Mouse (Mus musculus): ENCODE data around the gene Mfsd5. TPM values are rescaled to one million over a fixed set of nuclear protein-coding genes. Genes with fewer than 3 reads are reported as not detected.
A peak's percentile ranks its signal among the peaks of the same experiment; 100 is the strongest.

Mfsd5 gene
- polyA plus RNA-seq, 1 experiment, result 17.0 TPM

DNA sequence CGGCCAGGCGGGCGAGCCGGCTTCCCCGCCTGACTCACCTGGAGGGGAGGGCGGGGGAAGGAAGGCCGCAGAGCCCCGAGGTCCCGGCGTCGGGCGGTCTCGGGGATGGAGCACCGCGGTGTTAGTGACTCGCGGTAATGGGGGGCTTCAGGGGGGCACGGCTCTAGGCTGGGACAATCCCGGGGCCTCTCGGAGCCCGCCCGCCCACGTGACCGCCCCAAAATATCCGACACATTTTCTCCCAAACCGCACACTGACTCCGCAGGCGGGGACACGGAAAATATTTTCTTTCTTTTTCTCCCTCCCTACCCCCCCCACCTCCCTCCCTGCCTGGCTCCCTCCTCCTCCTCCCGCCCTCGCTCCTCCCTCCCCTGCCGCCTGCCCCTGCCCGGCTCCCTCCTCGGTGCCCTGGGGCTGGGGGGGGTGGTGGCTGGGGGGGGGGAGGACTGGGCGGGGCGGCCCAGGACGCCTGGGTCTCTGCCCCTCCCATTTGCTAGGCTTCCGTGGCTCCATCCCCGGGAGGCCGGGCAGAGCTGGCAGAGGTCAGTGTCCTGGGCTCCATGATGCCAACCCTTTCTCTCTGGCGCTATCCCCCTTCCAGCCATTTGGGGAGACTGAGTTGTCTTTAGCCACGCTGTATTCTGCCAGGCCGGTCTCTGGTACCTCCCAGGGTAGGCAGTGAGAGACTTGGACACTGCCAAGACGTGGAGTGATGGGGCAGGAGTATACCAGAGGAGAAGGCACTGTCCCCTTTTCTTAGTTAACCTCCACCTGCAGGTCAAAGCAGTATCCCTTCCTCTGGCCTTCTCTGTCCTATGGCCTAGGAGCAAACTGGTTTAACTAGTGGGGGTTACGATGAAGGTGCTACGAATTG, 21.8 kb upstream of the Mfsd5 start, which contains the start of gene Rarg:
Gene Rarg (minus strand): TSS at position 316 of the 874 bp plus-strand sequence.
- Histone ChIP-seq H3K4me3 (ENCODE audit: insufficient read depth, low read depth, low read length) (peak within 1 kb of the TSS; percentile 78), H3K4me1 (ENCODE audit: control insufficient read depth, insufficient read depth, insufficient read length, low read length) (no peaks in the 10 kb centered on the region; the same call in 1 of the 2 replicates), H3K27ac (replicated peaks; ENCODE audit: low read depth, low read length) (peak within 1 kb of the TSS; percentile 17; the same call in 1 of the 2 replicates)

DNA sequence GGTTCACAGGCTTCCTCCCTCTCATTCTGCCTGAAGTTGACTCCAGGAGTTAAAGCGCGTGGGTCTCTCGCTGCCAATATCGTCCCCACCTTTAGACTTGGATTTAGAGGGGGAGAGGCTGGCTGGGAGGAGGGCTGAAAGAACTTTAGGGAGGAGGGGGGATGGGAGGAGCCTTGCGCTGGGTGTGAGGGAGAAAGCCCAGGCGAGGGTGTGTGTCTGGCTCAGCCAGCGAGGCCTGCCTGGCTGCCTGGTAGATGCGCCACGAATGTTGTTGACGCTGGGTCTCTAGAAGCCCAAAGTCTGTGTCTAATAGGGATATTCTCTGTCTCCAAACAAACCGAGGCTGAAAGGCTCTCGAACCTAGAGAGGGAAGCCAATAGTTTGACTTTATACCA, 21.2 kb upstream of the Mfsd5 start:
- peak overlapping the region; percentile 53 for H3K4me3 ChIP-seq (ENCODE audit: insufficient read depth, low read depth, low read length)
- H3K27ac ChIP-seq (replicated peaks; ENCODE audit: low read depth, low read length), result no peak overlapping the region
- H3K4me1 ChIP-seq (ENCODE audit: control insufficient read depth, insufficient read depth, insufficient read length, low read length), result no peaks in the 10 kb centered on the region; the same call in 1 of the 2 replicates

- H3K4me3 ChIP-seq (ENCODE audit: insufficient read depth, low read depth, low read length), result no peak overlapping the region
- H3K4me1 ChIP-seq (ENCODE audit: control insufficient read depth, insufficient read depth, insufficient read length, low read length), result no peaks in the 10 kb centered on the region; the same call in 1 of the 2 replicates
- H3K27ac ChIP-seq (replicated peaks; ENCODE audit: low read depth, low read length), result no peak overlapping the region
Measured at GRCm38 (mm10) chr15:102258581-102259253, 20.5 kb upstream of the Mfsd5 start.

GRCm38 (mm10) chr15:102262582-102262981, 16.7 kb upstream of the Mfsd5 start:
- no peak overlapping the region for H3K4me3 ChIP-seq (ENCODE audit: insufficient read depth, low read depth, low read length)
- no peak overlapping the region for H3K27ac ChIP-seq (replicated peaks; ENCODE audit: low read depth, low read length)
- H3K4me1 ChIP-seq (ENCODE audit: control insufficient read depth, insufficient read depth, insufficient read length, low read length), result no peaks in the 10 kb centered on the region; the same call in 1 of the 2 replicates

DNA sequence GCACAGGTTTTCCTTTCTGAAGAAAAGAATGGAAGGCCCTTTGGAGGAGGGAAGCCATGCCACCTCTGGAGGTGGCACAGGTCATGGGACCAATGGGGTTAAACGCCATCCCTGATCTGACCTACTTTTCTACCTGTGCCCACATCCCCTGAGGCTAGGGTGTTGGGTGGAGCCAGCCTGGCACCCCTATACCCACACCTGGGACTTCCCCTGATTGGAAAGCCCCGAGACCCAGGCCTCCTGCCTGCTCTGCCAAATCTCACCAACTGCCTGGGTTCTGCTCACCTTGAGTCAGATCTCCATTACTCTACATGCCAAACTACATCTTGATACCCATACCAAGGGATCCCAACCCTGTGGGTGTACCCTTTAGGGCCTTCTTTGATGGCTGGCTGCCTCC, 16.2 kb upstream of the Mfsd5 start:
- H3K27ac ChIP-seq (replicated peaks; ENCODE audit: low read depth, low read length), result no peak overlapping the region
- H3K4me3 ChIP-seq (ENCODE audit: insufficient read depth, low read depth, low read length), result no peak overlapping the region
- H3K4me1 ChIP-seq (ENCODE audit: control insufficient read depth, insufficient read depth, insufficient read length, low read length), result no peaks in the 10 kb centered on the region

DNA sequence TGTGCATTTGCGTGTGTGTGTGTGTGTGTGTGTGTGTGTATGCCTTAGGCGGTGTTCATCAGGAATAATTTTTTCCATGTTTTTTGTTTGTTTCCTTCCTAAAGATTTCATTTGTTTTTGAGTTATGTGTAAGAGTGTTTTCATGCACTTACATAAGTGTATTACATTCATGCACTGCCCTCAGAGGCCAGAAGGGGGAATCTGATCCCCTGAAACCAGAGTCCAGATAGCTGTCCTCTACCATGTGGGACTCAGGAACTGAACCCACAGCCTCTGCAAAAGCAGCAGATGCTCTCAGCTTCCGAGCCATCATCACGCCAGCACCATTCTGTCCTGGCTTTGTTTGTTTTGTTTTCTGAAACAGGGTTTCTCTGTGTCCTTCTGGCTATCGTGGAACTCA, 13.7 kb upstream of the Mfsd5 start:
- H3K4me3 ChIP-seq (ENCODE audit: insufficient read depth, low read depth, low read length), result no peak overlapping the region
- no peaks in the 10 kb centered on the region for H3K4me1 ChIP-seq (ENCODE audit: control insufficient read depth, insufficient read depth, insufficient read length, low read length)
- H3K27ac ChIP-seq (replicated peaks; ENCODE audit: low read depth, low read length), result no peak overlapping the region

GRCm38 (mm10) chr15:102270274-102270960, 8.8 kb upstream of the Mfsd5 start, which contains the start of gene Gm9918:
Gene Gm9918, plus strand, starts transcription at chr15:102270563.
- H3K4me1 ChIP-seq (ENCODE audit: control insufficient read depth, insufficient read depth, insufficient read length, low read length), result no peaks in the 10 kb centered on the region; the same call in 1 of the 2 replicates
- H3K4me3 ChIP-seq (ENCODE audit: insufficient read depth, low read depth, low read length), result no peak within 1 kb of the TSS
- H3K27ac ChIP-seq (replicated peaks; ENCODE audit: low read depth, low read length), result no peak within 1 kb of the TSS

- no peak overlapping the region for H3K4me3 ChIP-seq (ENCODE audit: insufficient read depth, low read depth, low read length)
Measured at GRCm38 (mm10) chr15:102271441-102271840, 7.8 kb upstream of the Mfsd5 start.

GRCm38 (mm10) chr15:102273982-102274716, 5.1 kb upstream of the Mfsd5 start:
- no peaks in the 10 kb centered on the region; the same call in 1 of the 2 replicates for H3K4me1 ChIP-seq (ENCODE audit: control insufficient read depth, insufficient read depth, insufficient read length, low read length)
- H3K4me3 ChIP-seq (ENCODE audit: insufficient read depth, low read depth, low read length), result no peak overlapping the region
- H3K27ac ChIP-seq (replicated peaks; ENCODE audit: low read depth, low read length), result no peak overlapping the region

More at GRCm38 (mm10) chr15:102271441-102271840, 7.8 kb upstream of the Mfsd5 start:
- Histone ChIP-seq H3K4me1 (ENCODE audit: control insufficient read depth, insufficient read depth, insufficient read length, low read length) (no peaks in the 10 kb centered on the region; the same call in 1 of the 2 replicates), H3K27ac (replicated peaks; ENCODE audit: low read depth, low read length) (no peak overlapping the region)

- Histone ChIP-seq H3K4me1 (ENCODE audit: control insufficient read depth, insufficient read depth, insufficient read length, low read length) (peaks cover 7% of the 10 kb centered on the region), H3K27ac (replicated peaks; ENCODE audit: low read depth, low read length) (peak overlapping the region; percentile 90), H3K4me3 (ENCODE audit: insufficient read depth, low read depth, low read length) (peak overlapping the region; percentile 92)
Measured at GRCm38 (mm10) chr15:102278726-102279091, 545 bp upstream of the Mfsd5 start.

- peak overlapping the region; percentile 100 for H3K4me3 ChIP-seq (ENCODE audit: insufficient read depth, low read depth, low read length)
- peak overlapping the region; percentile 89 for H3K27ac ChIP-seq (replicated peaks; ENCODE audit: low read depth, low read length)
- H3K4me1 ChIP-seq (ENCODE audit: control insufficient read depth, insufficient read depth, insufficient read length, low read length), result peaks cover 7% of the 10 kb centered on the region
Measured at GRCm38 (mm10) chr15:102279783-102280520, 698 bp downstream of the Mfsd5 start.

DNA sequence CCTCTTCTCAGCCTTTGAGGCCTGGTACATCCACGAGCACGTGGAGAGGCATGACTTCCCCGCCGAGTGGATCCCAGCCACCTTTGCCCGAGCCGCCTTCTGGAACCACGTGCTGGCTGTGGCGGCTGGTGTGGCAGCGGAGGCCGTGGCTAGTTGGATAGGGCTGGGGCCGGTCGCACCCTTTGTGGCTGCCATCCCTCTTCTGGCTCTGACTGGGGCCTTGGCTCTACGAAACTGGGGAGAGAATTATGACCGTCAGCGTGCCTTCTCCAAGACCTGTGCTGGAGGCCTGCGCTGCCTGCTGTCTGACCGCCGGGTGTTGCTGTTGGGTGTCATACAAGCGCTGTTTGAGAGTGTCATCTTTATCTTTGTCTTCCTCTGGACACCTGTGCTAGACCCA, 1.4 kb downstream of the Mfsd5 start:
- peaks cover 7% of the 10 kb centered on the region for H3K4me1 ChIP-seq (ENCODE audit: control insufficient read depth, insufficient read depth, insufficient read length, low read length)
- no peak overlapping the region for H3K27ac ChIP-seq (replicated peaks; ENCODE audit: low read depth, low read length)
- peak overlapping the region; percentile 100 for H3K4me3 ChIP-seq (ENCODE audit: insufficient read depth, low read depth, low read length)

- H3K4me3 ChIP-seq (ENCODE audit: insufficient read depth, low read depth, low read length), result no peak overlapping the region
- peaks cover 7% of the 10 kb centered on the region for H3K4me1 ChIP-seq (ENCODE audit: control insufficient read depth, insufficient read depth, insufficient read length, low read length)
- no peak overlapping the region for H3K27ac ChIP-seq (replicated peaks; ENCODE audit: low read depth, low read length)
Measured at GRCm38 (mm10) chr15:102282463-102283292, 3.4 kb downstream of the Mfsd5 start.
